Mouse (Mus musculus): ENCODE data around the gene Ccdc92b.

Ccdc92b gene

DNA sequence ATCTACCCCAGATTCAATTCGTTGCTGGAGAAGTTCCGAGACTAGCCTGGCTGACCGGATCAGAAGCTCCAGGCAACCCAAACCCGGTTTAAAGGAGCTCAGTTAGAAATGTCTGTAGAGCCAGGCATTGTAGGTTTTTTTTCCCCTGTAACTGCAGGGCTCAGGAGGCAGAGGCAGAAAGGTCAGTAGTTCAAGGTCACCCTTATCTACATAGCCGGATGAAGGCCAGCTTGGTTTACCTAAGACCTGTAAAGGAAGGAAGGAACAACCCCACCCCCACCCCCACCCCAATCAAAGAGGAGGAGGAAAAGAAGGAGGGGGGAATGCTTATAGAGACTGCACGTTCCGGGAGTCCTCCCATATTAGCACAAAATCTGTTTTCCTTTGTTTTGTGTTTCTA is 8.0 kb upstream of the Ccdc92b start:
- no peak for DNase-seq (ENCODE audit: low read depth, low spot score)

DNA sequence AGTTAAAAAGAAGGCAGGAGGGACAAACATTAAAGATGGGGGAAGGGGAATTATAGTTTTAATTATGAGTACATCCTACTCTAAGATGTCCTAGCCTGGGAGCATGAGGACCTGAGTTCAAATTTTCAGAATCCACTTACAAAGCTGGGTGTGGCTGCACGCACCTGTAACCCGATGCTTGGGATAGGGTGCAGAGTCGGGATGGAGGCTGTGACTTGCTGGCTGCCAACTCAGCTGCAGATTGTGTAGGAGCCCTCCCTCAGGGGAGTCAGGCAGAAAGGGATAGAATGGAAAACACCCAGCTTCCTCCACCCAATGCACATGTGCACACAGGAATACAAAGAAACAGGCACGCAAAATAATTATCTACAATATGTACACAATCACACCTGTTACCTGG is 6.0 kb upstream of the Ccdc92b start:
- no peak for DNase-seq (ENCODE audit: low read depth, low spot score)

DNA sequence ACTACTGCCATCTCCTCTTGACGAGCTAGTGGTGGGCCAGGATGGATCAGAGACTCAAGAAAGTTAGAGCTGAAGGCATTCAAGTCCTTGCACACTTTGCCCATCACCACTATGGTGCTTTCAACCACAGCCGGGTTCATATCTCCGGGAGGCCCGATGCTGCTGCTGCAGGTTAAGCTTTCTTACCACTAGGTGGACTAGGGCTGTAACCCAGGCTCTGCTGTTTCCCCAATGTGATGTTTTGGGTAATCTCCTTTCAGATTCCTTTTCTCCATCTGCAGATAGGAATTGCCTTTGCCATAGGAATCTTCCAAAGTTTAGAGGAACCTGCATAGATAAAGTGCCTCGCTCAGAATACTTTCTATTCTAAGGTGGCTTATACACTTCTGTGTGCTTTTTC is 3.8 kb upstream of the Ccdc92b start:
- no peak for DNase-seq (ENCODE audit: low read depth, low spot score)

DNA sequence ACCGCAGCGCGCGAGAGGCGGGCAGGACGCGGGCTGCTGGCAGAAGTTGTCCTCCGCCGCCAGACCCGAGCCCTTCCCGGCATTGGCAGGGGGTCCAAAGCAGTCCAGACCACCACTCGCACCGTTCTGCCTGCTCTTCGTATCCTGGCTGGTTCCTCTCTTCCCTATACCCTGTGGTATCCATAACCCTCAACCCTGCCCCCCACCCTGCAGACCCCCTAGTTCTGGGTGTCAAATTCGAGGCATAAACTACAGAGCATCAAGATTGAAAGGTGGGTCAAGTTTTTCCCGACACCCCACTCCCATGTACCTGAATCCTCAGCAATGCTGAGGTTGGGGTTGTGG is 523 bp downstream of the Ccdc92b start:
- no peak for DNase-seq (ENCODE audit: low read depth, low spot score)

DNA sequence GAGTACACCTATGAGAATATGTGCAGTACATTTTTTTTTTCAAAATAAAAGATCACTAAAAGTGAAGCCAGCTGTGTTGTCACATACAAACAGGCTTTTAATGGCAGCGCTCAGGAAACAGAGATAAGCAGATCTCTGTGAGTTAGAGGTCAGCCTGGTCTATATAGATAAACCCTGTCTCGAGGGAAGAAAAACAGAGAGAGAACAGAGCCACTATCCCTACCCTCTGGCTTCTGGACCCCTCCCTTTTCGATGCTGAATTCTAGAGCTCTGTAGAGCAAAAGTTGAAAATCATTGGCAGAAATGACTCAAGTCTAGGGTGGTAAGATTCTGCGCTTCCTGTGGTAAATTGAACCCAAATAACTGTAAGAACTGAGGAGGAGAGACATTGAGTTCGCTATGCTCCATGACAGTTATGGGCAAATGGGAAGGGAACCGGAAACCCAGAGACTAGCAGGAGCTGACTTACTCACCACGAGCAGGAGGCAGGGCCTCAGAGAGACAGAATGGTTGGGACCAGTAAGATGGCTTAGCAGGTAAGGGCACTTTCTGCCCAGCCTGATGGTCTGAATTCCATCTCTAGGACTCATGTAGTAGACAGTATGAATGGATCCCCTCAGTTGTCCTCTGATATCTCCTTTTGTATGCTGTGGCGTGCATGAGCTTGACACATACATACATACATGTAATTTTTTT is 2.7 kb downstream of the Ccdc92b start:
- no peak for DNase-seq (ENCODE audit: low read depth, low spot score)

DNA sequence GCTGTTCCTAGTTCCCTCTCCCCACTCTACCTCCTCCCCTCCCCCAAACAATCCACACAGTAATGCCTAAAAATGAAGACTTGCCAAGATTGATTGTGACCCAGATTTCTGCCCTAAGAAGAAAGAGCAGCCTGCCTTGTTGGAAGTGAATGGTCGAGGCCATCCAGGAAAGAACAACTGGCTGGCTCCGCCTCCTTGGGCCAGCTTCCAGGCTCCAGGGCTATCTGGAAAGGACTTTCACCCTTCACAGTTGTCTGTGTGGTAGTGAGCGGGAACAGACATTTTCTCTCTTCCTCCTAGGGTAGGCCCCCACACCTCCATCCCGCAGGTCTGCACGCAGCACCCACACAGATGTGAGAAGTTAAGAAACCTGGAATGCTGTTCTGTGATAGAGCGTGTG is 4.3 kb downstream of the Ccdc92b start:
- no peak for DNase-seq (ENCODE audit: low read depth, low spot score)

DNA sequence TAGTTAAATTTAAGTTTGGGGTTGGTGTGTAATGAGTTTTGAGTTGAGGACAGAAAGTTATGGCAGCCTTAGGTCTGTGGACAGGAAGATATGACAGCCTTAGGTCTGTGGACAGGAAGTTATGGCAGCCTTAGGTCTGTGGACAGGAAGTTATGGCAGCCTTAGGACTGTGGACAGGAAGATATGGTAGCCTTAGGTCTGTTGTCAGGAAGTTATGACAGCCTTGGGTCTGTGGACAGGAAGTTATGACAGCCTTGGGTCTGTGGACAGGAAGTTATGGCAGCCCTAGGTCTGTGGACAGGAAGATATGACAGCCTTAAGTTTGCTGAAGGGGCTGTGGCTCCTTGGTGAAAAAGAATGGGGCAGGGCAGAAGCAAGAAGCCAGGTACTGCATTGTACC is 5.9 kb downstream of the Ccdc92b start:
- no peak for DNase-seq (ENCODE audit: low read depth, low spot score)

DNA sequence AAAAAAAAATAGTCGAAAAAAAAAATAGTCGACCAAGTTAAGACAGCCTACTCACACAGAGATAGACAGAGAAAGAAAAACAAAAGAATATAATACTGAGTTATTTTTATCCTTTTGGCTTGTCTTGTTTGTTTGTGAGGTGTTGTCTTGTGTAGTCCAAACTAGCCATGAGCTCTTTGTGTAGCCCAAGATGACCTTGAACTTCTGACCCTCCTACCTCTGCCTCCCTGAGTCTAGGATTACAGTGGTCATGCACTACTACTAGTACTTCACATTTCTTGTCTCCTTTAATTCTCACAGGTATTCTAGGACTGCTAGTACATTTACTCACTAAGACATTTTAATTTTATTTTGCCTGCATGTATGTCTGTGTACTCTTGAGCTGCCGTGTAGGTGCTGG is 8.1 kb downstream of the Ccdc92b start:
- DNase-seq (ENCODE audit: low read depth, low spot score) = no peak

DNA sequence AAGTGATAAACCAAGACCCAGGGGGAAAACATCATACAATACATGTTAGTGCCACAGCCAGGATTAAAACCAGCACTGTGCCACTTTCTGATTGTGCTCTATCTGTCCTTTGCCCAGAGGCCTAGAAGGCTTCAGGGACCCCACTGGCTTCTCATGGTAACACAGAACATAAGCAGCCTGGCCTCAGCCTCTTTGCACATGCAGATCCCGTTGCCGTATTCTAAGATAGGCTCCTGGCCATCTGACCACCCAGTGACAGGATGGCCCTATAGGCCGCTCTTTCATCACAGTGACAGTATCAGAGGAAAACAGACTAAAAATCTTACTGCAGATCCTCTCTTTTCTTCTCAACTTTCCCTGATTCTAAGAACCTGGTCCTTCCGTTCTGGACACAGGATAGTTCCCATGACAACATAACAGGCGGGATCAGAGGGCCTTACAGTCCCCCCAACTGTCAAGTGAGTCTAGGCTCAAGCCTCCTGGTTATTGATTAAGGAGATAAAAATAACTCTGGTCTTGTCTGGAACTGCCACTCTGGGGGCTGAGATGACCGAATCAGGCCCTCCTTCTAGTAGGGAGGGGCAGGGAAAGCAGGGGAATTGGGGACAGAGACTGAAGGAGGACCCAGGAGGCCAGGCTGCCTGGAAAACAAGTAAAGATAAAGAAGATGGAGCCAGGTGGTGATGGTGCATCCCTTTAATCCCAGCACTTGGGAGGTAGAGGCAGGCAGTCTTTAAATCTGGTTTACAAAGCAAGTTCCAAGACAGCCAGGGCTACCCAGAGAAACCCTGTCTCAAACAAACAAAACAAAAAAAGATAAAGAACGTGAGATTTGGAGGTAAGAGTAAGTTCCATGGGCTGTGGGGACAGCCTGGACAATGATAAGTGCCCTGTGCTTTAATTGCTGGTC is 12.7 kb downstream of the Ccdc92b start:
- no peak for DNase-seq (ENCODE audit: low read depth, low spot score)

DNA sequence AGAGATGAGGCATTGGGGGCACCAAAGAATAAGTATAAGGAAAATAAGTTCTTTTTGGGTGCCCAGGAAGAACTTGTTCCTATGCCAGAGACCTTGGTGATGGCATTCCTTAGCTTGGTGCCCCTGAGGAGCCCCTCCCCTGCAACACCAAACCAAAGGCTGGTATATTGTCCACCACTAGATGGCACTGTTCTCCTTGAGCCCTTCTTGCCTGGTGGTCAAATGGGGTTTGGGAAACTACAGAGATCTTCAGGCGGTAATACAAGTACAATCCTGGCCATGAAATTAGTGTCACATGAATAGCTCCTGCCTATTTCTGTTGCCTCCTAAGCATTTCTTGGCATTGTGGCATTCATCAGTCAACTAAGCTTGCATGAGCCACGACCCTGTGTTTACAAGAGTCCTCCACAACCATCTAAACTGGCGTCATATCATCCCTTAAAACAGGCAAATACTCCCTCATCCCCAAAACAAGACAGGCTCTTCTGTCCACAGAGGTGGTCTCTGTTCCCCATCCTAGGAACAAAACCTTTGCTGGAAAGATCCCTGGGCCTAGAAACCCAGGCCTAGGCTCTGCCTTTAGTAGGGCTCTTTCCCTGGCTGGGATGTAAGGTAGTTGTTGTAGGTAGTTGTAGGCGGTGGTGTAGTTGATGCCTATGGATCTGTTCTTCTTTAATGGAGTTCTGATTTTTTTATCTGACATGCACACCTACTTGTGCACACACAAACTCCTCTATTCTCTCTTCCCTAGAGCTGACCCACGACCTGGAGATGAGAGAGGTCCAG is 15.3 kb downstream of the Ccdc92b start:
- peak; percentile 42 for DNase-seq (ENCODE audit: low read depth, low spot score)

DNA sequence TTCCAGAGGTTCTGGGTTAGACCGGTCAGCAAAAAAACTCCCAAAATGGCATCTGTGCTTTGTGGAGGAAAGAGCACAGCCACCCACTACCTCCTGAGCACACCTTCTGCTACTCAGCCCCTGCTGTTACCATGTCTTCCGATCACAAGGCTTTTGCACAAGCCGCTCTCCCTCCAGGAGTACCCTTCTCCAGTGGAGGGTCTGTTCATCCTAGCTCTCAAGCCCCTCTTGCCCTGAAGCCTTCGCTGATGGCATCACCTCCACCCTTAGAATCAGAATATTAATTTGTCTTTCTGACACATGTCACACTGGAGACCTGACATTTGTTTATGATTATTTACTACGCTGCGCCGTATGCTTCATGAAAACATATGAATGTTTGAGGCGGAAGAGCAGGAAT is 18.1 kb downstream of the Ccdc92b start:
- DNase-seq (ENCODE audit: low read depth, low spot score) = no peak

DNA sequence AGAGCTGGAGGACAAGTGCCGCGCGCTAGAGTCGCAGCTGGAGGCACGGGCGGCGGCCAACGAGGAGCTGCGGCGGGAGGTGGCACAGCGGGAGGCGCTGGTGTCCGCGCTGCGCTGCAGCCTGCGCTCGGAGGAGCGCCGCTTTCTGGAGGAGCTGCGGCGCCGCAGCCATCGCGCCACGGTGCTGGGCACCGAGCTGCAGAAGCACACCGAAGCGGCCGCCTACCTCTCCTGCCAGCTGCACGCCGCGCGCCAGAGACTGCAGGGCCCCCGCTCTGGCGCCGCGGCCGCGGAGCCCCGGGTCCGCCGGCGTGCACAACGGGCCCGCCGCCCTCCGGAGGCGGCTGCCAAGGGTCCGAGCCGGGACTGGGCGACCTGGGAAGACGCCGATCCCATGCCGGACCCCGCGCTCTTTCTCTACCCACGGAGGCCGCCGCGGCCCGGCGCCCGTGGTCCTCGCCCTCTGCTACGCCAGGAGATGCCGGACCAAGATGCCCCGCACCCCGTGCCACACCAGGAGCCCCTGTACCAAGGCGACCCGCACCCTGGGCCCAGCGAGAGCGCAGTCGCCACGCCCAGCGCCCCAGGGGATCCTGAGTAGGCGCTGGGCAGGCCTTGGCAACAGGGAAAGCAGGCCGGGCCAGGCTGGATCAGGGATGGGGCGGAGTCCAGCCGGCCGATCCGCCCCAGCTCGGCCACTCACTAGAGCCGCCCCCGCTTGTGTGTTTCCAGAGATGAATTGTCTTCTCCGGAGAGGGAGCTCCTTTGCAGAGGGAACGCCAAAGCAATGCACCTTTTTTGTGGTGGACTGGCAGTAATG is 18.8 kb downstream of the Ccdc92b start:
- DNase-seq (ENCODE audit: low read depth, low spot score) = peak; percentile 62

DNA sequence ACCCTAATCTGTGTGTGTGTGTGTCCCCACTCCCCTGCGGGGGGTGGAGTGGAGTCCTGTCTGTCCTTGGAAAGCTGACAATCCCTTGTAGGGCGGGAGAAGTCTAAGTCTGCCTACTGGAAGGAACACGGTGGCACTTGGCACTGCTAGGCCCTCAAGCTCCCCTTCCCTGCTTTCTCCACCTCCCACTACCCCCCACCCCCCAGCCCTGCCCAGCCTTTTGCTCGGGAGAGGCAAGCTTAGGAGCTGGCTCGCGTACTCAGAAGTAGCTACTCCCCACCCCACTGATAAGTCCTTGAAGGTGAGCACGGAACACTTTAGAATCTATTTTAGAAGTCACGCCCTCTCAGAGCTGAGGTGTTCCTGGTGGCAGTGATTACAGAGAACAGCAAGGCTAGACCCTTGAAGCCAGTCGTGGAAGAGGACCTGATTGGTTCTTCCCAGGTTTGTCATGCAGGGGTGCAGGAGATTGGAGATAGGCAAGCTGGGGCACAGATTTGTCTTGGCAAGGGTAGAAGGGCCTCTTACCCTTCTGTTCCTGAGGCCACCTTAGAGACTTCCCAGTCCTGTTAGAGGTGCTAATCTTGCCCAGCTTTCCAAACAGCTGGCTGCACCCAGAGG is 19.5 kb downstream of the Ccdc92b start:
- DNase-seq (ENCODE audit: low read depth, low spot score) = peak; percentile 26

DNA sequence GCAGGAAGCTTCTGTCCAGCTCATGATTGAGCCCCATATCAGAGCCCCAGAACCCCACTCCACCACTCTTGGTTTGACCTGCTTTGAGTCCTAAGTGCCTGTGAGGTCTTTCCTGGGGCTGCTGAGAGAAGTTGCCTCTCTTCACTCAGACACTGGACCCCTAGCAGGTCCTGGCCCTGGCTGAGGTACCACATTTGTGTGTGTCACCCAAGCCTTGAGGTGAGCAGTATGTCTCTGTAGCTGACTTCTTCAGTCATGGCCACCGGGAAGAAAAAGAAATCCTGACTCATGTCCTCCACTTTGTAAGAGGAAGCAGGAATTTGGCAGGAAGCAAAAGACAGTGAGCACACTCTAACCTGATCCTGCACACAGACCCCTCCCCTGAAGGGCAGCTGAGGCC is 20.2 kb downstream of the Ccdc92b start:
- no peak for DNase-seq (ENCODE audit: low read depth, low spot score)

DNA sequence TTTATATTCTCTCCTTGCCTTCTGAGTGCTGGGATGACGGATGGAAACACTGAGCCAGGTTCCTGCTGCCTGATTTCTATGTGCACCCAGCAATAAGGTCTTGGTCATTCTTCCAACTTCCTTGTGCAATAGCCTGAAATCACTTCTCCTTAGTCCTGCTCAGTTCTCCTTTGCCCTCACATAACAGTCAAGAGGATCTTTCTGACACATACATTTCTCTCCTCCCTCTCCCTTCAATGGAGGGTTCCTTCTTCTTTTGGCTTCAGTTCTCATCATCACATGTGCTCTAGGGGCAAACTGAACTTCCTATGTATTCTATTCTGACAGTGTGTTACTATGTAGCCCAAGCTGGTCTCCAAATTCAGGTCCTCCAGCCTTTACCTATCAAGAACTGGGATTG is 28.6 kb downstream of the Ccdc92b start:
- no peak for DNase-seq (ENCODE audit: low read depth, low spot score)

DNA sequence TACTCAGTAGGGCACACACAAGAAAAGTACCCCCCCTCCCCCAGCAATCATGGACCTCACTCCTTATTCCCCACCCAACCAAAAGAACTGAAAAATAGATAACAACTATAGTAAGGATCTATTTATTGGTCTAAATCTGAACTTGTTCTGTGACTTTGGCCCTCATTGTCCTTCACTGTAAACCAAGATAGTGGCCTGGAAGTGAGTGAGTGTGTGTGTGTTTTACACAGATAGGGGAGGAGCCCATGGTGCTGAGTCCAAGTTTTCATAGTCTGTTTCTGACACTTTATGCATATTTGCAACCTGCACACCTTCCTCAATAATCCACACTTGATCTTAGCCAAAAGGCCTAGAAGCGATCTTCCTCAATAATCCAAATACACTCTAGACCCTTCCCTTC is 29.3 kb downstream of the Ccdc92b start:
- no peak for DNase-seq (ENCODE audit: low read depth, low spot score)

DNA sequence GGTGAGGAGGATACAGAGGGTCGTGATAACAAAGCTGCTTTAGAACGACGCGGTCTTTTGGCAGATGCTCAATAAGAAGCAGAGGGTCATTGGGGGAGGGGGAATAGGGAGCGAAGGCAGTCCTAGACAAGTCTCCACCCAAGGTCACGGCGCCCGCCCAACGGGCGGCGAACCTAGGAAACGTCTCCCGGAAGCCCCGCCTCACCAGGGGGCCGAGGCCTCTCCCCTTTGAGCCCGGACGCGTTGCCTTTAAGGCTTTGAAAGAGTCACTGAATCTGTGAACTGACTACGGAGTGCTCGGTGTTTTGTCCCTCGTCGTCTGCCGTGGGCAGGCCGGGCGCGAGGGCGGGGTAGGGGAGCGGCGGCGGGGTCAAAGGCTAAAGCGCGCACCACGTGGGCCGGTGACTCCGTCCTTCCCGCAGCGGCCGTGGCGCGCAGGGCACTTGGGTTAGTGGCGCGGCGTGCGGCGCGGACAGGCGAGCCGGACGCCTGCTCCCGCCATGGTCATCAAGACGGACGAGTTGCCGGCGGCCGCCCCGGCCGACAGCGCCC is 29.8 kb downstream of the Ccdc92b start, which contains the start of gene Cluh:
Cluh (plus strand) TSS at position 401 of the 552 bp plus-strand sequence.
- DNase-seq (ENCODE audit: low read depth, low spot score) = peak; percentile 96

DNA sequence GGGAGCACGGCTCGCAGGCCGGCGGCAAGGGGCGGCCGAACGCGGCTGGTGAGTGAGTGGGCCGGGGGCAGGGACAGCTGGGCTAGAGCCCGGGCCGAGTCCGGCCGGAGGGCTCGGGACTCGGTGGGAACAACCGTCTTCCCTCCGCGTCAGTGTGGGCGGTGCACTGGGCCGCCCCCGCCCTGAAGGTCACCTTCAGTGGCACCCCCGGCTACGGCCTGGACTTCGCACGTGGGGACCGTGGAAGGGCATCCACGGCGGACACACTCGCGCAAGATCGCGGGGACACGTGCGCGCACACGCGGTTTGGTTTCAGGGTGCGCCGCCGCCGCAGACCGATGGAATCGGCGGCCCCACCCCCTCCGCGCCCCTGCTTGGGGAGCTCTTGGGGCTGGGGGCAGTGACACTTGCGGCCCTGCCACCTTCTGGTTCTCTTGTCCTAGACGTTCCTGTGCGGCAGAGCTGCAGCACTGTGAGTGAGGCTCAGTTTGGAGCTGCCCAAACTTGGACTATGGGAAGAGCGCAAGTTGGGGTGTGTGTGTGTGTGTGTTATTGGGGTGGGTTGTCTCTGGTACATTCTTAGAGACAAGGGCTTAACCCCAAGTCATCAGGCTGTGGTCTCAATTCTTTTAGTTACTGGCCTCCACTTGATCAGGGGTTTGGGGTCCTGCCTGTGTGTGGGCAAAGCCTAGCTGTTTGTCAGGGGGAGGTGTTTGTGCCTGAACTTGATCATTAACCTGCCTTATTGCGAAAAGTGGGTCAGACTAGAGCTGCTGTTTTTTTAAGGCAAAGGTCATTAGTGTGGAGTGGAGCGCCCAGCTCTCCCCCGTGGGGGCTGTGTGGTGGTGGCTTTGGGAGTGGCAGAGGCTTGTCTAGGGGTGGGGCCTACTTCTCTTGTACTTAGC is 30.5 kb downstream of the Ccdc92b start:
- DNase-seq (ENCODE audit: low read depth, low spot score) = no peak

DNA sequence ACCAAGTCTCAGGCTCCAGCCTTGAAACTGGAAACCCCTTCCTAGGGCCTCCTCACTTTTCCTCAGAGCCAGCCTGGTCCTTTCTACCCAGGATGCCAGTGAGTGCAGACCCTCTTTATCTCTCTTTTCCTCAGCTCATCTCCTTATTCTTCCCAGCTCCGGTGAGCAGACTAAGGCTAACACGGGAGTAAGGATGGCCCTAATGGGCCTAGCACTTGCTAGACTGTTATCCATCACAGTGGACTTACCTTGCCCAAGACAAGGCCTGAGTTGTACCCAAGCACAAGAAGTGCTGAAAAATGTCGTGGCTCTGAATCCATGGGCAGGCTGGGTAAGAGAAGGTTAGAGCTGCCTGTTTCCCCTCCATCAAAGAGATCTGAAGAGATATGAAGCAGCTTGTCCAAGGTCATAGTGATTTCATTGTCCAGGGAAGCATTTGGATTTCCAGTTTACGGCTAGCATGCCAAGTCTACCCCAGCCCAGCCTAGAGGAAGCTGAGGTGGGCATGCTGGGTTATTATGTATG is 31.2 kb downstream of the Ccdc92b start:
- no peak for DNase-seq (ENCODE audit: low read depth, low spot score)

Data from telencephalon, adult 2 months (tissue).